Mouse (Mus musculus) cerebellum, adult 9-11 months (tissue): Measurements from ENCODE around the gene Timm22.
A peak's percentile ranks its signal among the peaks of the same experiment; 100 is the strongest.

ENCODE experiments used
- DNase-seq: peaks from one replicate; pipeline ENCODE4 v3.0.0; 2022

Timm22 gene

DNA sequence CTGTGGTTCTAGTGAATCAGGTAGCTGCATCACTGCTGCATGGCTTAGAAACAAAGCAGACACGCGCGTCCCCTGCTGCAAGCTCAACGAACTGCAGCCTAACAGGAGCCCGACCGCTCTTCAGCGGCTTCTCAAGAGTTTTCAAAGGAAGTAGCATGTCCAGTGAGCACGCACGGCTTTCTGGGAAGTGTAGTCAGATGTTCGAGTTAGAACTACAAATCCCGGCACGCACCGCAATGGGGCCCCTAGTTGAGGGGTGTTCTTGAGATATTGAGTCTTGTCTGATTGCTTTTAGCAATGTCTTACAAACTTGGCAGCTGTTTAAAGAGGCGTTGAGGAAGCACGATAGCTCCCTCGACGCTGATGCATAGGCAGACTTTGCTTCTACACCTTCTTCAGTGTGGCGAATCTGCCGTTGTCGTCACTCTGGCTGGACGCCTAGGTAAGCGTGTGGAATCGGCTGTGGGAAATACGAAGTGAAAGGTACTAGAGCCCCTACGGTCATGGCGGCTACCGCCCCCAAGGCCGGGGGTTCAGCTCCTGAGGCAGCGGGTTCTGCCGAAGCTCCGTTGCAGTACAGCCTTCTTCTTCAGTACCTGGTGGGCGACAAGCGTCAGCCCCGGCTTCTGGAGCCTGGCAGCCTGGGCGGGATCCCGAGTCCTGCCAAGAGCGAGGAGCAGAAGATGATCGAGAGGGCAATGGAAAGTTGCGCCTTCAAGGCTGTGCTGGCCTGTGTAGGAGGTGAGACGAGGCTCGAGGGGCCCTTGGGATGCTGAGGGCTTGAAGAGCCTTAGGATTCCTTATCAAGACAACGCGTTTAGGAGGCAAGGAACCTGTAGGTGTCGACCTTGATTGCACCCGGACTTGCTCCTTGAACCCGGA, at the start of gene Timm22:
Gene Timm22 (plus strand): TSS at position 251 of the 882 bp plus-strand sequence.
- DNase-seq: peak; percentile 98

DNA sequence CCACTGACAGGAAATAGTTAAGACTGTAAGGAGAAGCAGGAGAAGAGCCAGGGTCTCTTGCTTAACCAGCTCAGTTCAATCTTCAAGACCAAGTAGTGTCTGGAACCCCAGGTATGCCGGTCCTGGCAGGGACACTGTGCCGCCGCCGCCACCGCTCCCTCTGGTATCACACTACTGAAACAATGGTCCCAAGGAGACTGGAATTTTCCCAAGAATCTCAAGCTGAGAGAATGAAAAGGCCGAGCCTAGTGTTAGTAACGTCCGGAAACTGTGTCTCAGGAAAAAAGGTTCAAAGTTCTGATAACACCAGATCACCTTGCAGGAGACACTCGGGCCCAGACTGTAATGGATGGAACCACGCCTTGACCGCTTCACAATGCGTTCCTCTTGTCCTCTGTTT, 49.3 kb upstream of the Timm22 start:
- DNase-seq: no peak

- no peak for DNase-seq
These were observed 48.0 kb upstream of the Timm22 start for GRCm38 (mm10) chr11:76358628-76359320.

DNA sequence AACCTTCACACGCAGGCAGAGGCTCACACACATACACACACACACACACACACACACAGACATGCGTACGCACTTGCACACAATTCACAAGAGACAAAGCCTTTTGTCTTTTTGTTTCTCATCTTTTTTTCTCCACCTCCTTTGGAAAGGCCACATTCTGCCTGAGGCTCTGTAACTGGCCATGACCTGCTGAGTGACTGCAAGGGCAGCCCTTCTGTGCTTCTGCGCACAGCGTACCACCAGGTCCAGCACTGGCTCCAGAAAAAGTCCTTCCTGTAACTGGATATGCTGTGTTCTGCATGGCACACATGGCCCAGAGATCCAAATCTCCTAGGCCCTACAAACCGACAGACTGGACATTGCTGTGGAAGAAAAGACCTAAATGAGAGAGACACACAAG, 46.5 kb upstream of the Timm22 start:
- no peak for DNase-seq

- no peak for DNase-seq
These were observed 45.3 kb upstream of the Timm22 start for GRCm38 (mm10) chr11:76361422-76361821.

- no peak for DNase-seq
These were observed 43.6 kb upstream of the Timm22 start for GRCm38 (mm10) chr11:76363178-76363577.

GRCm38 (mm10) chr11:76363636-76364035, 43.1 kb upstream of the Timm22 start:
- DNase-seq: no peak

DNA sequence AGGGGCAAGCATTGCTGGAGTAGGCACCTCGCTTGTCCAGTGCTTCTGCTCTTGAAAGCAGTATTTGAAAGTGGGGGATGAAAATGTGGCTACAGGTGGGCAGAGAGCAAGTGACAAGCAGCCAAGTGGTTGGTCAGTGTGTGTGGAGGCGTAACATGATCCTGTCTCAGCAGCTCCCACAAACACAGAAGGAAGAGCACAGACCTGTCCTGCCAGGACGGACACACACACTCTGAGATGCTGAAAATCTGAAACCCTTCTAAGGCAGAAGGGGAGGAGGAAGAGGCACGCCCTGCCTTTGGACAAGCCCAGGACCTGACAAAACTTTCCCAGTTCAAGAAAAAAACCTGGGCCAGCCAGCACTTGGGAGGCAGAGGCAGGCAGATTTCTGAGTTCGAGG, 42.7 kb upstream of the Timm22 start:
- no peak for DNase-seq

GRCm38 (mm10) chr11:76366720-76367119, 40.0 kb upstream of the Timm22 start:
- no peak for DNase-seq

- no peak for DNase-seq
These were observed 36.3 kb upstream of the Timm22 start for GRCm38 (mm10) chr11:76370491-76370890.

DNA sequence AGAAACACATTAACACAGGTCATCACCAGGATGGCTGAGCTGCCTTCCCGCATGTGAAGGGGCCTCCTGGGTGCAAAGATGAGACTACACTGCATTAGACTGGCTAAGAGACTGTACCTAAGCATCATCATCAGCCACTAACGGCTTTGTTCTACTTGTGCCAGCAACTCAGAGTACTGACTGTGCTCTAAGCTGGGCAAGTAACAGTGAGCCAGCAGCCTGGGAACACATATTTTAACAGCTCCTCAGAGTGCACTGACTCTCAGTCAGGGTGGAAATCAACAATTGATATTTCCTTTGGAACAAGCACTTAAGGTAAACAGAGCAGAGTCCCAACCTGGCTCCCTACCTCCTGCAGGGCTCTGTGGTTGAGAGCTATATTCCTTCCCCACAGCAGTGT, 34.6 kb upstream of the Timm22 start:
- DNase-seq: no peak

DNA sequence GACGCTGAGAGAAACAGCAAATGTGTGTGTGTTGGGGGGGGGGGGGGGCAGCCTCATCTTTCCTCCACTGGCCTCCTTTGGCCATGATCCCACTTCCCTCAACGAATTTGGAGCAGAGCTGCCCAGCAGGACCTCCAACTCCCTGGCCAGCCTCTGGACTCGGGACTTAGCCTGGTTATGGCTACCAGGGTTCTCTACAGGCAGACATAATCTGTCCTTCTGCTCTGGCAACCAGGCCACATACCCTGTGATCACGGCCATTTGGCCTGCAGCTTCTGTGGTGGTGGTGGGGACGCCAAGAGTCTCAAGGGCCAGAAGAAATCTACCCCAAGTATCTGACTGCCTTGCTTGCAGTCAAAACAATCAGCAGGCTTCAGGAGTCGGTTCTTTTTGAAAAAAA, 34.2 kb upstream of the Timm22 start:
- peak; percentile 79 for DNase-seq

GRCm38 (mm10) chr11:76374491-76375185, 32.1 kb upstream of the Timm22 start:
- no peak for DNase-seq

- DNase-seq: no peak
These were observed 30.3 kb upstream of the Timm22 start for GRCm38 (mm10) chr11:76376425-76376824.

DNA sequence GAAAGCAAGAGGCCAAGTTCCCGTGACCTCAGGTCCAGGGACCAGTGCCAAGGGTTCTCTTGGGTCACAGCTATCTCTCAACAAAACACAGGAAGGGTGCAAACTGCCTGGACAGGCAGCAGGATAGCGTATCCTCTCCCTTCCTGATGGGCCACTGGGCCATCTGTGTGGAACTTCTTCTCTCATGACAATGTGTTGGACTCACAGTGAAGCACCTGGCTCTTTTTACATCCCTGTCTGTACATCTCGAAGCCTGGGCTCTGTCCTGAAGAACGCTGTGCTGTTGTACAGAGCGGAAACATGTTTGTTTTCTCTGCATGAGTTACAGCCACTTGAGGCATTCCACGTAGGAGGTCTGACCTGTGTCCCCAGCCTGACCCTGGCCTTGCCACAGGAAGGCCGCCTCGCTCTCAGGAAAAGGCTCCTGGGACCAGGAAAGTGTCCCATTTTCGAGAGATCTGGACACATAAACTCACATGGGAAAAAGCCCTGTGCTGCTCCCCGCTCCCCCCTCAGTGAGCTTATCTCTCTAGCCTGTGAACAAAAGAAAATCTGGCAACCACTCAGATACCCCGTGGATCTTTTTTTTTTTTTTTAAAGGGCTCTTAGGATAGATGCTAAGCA, 26.7 kb upstream of the Timm22 start:
- peak; percentile 32 for DNase-seq

- DNase-seq: peak; percentile 14
These were observed 25.4 kb upstream of the Timm22 start for GRCm38 (mm10) chr11:76381201-76381885.

DNA sequence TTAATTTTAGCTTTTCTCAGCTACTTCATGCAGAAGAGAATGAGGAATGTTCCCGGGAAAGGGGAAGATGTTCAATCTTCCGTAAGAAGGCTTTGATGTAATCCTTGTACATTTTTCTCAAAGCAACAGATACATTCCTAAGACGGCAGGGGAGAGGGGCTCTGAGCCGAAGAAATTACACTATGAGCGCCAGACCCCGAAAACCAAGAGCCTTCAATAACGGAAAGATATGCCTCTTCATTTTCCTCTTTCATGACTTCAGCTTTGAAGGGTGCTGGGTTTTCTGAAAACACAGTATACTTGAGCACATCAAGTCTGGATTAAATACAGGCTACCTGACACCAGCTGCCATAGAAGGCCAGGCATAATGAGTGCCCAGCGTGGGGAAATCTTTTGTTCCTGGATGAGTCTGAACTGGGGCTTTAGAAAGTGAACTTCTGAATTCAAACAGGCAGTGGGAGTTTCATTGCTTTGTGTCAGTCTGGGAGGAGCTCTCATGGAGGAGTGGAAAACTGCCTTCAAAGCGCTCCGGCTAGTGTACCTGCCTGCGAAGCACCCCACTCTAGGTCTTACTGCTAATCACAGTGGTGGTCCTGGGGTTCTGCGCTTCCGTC, 23.9 kb upstream of the Timm22 start:
- DNase-seq: no peak

DNA sequence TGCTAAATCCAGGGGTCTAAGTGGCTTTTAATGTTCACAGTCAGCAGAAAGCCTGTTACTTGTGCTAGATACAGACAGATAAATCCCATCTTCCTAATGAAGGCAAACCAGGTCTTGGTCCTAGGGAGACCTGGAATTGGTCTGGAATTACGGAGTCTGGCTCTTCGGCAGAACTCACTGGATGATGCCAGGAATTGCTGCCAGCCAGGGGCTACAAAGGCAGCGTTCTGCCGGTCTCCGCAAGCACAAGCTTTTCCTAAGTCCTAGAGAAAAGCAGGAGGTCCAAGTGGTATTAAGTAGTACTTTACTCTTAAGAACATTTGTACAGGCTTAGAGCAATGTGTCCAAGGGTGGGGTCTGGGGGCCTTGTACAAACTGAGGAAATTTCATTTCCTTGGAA, 22.4 kb upstream of the Timm22 start:
- DNase-seq: peak; percentile 33

DNA sequence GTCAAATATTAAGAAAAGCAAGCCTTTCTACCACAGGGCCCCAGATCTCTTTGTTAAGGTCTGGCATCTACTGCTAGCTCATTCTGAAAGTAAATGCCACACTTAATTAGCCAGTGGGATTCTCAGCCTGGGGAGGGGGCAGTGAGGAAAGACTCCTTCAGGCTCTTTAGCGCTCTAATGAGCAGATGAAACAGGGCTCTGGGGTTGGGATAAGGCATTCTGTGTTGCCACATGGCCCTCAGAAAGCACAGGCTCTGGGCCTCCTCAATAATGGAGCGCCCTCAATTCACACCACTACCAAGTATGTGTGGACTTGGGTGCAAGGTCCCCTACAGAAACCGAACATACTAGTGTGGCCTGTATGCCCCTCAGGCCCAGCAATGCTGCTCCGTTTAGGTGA, 21.7 kb upstream of the Timm22 start:
- DNase-seq: peak; percentile 9

GRCm38 (mm10) chr11:76385746-76386145, 21.0 kb upstream of the Timm22 start:
- DNase-seq: peak; percentile 19

DNA sequence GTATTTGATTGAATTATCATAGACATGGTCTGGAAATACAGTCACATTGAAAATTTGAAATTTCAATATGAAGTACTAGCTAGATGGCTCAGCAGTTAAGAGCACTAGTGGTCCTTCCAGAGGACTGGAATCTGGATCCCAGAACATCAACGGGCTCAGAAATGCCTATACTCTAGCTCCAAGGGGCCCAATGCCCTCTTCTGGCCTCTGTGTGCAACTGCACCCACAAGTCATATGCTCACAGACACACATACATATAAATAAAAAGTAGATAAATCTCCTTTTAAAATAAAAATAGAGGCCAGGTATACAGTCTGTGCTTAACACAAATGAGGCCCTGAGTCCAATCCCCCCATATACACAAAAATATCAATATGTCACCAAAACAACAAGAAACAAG, 19.7 kb upstream of the Timm22 start:
- no peak for DNase-seq

DNA sequence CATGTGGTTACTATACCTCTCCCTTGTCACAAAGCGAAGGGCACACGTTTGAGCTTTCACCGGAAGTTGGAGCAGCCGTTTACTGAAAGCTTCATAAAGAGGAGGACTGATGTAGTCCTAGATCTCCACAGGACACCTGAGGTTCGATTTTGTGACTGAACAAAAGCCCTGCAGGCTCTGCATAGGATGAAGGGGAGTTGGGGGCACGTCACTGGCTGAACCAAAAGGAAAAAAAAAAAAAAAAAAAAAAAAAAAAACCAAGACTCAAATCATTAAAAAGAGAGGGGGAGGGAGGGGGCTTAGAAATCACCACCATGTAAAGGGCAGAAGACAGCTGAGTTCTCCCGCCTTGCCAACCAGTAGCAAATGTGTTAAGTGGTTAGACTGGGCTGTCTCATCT, 18.0 kb upstream of the Timm22 start:
- DNase-seq: no peak
